Mouse (Mus musculus): Measurements from ENCODE around the gene Gria2.

Gene Gria2

GRCm38 (mm10) chr3:80775971-80776370, 26.7 kb downstream of the Gria2 start:
- DNase-seq (ENCODE audit: low spot score) = no peak

GRCm38 (mm10) chr3:80774005-80774764, 28.4 kb downstream of the Gria2 start:
- no peak for DNase-seq (ENCODE audit: low spot score)

GRCm38 (mm10) chr3:80773232-80773631, 29.4 kb downstream of the Gria2 start:
- DNase-seq (ENCODE audit: low spot score) = no peak

GRCm38 (mm10) chr3:80769506-80770235, 33.0 kb downstream of the Gria2 start:
- no peak for DNase-seq (ENCODE audit: low spot score)

- DNase-seq (ENCODE audit: low spot score) = no peak
Observed at GRCm38 (mm10) chr3:80758955-80759354, 43.7 kb downstream of the Gria2 start.

- DNase-seq (ENCODE audit: low spot score) = no peak
Observed at GRCm38 (mm10) chr3:80758363-80758762, 44.3 kb downstream of the Gria2 start.

GRCm38 (mm10) chr3:80750786-80751185, 51.8 kb downstream of the Gria2 start:
- DNase-seq (ENCODE audit: low spot score) = no peak

- DNase-seq (ENCODE audit: low spot score) = no peak
Observed at GRCm38 (mm10) chr3:80725205-80725604, 77.4 kb downstream of the Gria2 start.

- DNase-seq (ENCODE audit: low spot score) = no peak
Observed at GRCm38 (mm10) chr3:80713123-80713522, 89.5 kb downstream of the Gria2 start.

- no peak for DNase-seq (ENCODE audit: low spot score)
Observed at GRCm38 (mm10) chr3:80708992-80709391, 93.6 kb downstream of the Gria2 start.

GRCm38 (mm10) chr3:80702173-80702572, 100.5 kb downstream of the Gria2 start:
- DNase-seq (ENCODE audit: low spot score) = no peak

- no peak for DNase-seq (ENCODE audit: low spot score)
Observed at GRCm38 (mm10) chr3:80697523-80697922, 105.1 kb downstream of the Gria2 start.

- no peak for DNase-seq (ENCODE audit: low spot score)
Observed at GRCm38 (mm10) chr3:80694965-80695364, 107.7 kb downstream of the Gria2 start.

GRCm38 (mm10) chr3:80665105-80665504, 137.5 kb downstream of the Gria2 start:
- no peak for DNase-seq (ENCODE audit: low spot score)

GRCm38 (mm10) chr3:80663293-80663692, 139.3 kb downstream of the Gria2 start:
- DNase-seq (ENCODE audit: low spot score) = no peak

- DNase-seq (ENCODE audit: low spot score) = no peak
Observed at GRCm38 (mm10) chr3:80661838-80662237, 140.8 kb downstream of the Gria2 start.

- DNase-seq (ENCODE audit: low spot score) = no peak
Observed at GRCm38 (mm10) chr3:80652213-80652612, 150.4 kb downstream of the Gria2 start.

All from yolk sac, embryonic 10.5 days (tissue).